Mouse (Mus musculus) limb, embryonic 15.5 days (tissue): Measurements from ENCODE around the gene Pskh1. TPM values are rescaled to one million over a fixed set of nuclear protein-coding genes. Genes with fewer than 3 reads are reported as not detected.
A peak's percentile ranks its signal among the peaks of the same experiment; 100 is the strongest.

ENCODE experiments used
- ATAC-seq: fragments of 200-750 bp; cut with Nextera tagmentation; 2 replicates; pipeline ENCODE4 v1.8.0; 2017; ENCODE audit warnings: low read depth, moderate TSS enrichment; ENCODE audit not compliant: insufficient number of reproducible peaks, low FRiP score, low TSS enrichment
- H3K27ac ChIP-seq: fragments of 300-500 bp; sonication (generic); 2 replicates; pipeline ENCODE4 v1.5.1; 2015; ENCODE audit warnings: moderate library complexity, mild to moderate bottlenecking, inconsistent platforms
- H3K27me3 ChIP-seq: fragments of 300-500 bp; sonication (generic); 2 replicates; pipeline ENCODE4 v1.6.1; 2015; ENCODE audit warnings: inconsistent platforms
- H3K36me3 ChIP-seq: fragments of 300-500 bp; sonication (generic); 2 replicates; pipeline ENCODE4 v1.6.1; 2015; ENCODE audit warnings: inconsistent platforms
- H3K4me1 ChIP-seq: fragments of 300-500 bp; sonication (generic); 2 replicates; pipeline ENCODE4 v1.6.1; 2015; ENCODE audit warnings: inconsistent platforms
- H3K4me2 ChIP-seq: fragments of 300-500 bp; sonication (generic); 2 replicates; pipeline ENCODE4 v1.6.1; 2015; ENCODE audit warnings: mild to moderate bottlenecking, inconsistent platforms
- H3K4me3 ChIP-seq: fragments of 300-500 bp; sonication (generic); 2 replicates; pipeline ENCODE4 v1.5.1; 2015; ENCODE audit warnings: mild to moderate bottlenecking, inconsistent platforms
- H3K9ac ChIP-seq: fragments of 300-500 bp; sonication (generic); 2 replicates; pipeline ENCODE4 v1.6.1; 2015; ENCODE audit warnings: inconsistent platforms
- H3K9me3 ChIP-seq: fragments of 300-500 bp; sonication (generic); 2 replicates; pipeline ENCODE4 v1.6.1; 2016; ENCODE audit warnings: inconsistent platforms
- WGBS: fragments of 180-500 bp; shearing (Covaris S2); methylation state at CpG from one replicate; pipeline ENCODE4 v1.1.7; 2015; 5-methylcytosine and 5-hydroxymethylcytosine counted together
- polyA plus RNA-seq: library from polyadenylated mRNA; unstranded; fragments of >200 nt; fragmentation: Nextera tagmentation; extraction: Ambion mirVana; gene quantifications from 2 replicates; pipeline ENCODE4 v1.2.1, GENCODE M21; 2015

The Pskh1 gene
- polyA plus RNA-seq, 1 experiment from 2014 or later: 36.1 TPM

DNA sequence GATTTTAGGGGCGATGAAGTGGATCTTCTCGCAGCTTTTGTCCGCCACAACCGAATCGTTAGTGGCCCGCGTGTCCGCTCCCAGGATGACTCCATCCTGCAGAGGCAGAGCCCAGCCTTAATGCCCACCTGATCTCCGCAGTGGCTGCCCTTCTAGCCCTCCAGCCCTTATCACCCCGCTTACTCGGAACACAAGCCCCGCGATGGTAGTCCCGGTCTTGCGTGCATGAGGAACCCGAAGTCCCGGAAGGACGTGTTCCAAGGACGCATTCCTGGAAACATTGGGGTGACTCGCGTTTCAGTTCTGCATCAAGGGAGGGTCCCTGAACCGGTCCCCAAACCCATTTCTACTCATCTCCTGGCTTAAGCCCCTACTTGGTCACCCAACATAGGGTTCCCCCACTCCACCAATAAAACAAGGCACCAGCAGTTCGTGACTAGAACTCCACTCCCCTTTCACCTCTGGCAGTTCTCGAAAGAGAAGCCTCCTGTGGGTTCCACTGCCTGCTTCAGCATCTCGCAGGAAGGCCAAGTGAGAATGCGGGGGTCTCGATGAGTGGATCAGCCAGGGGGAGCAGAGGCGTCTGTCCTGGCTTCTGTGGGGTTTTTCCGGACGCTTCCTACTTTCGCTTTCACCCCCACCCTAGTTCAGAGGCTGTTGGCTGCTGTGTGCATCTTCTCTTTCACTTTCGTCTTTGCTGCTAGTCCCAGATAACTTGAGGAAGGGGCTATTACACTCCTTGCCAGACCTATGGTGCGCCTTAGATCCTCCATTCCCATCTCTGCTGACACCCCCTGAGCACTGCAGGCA, 37.5 kb downstream of the Pskh1 start:
- no peak for ATAC-seq
- WGBS: under 1% methylated on average over 33 of the region's 33 CpGs
- peak overlapping the region; percentile 79 for H3K27ac ChIP-seq

GRCm38 (mm10) chr8:105938306-105938669, 38.0 kb downstream of the Pskh1 start, which contains the start of gene Psmb10:
Psmb10 (minus strand) TSS chr8:105938444.
- peak within 1 kb of the TSS; percentile 79 for H3K27ac ChIP-seq
- H3K4me2 ChIP-seq: peak within 1 kb of the TSS; percentile 93
- peaks cover 42% of the 10 kb centered on the region for H3K36me3 ChIP-seq
- no peaks in the 10 kb centered on the region for H3K9me3 ChIP-seq
- peak within 1 kb of the TSS; percentile 67 for H3K4me3 ChIP-seq
- no peaks in the 10 kb centered on the region for H3K27me3 ChIP-seq
- no peak for ATAC-seq
- peak within 1 kb of the TSS; percentile 65 for H3K9ac ChIP-seq
- peaks cover 25% of the 10 kb centered on the region for H3K4me1 ChIP-seq
- WGBS: 18% methylated on average over 4 of the region's 4 CpGs

More for the DNA sequence above, 37.5 kb downstream of the Pskh1 start:
- Histone ChIP-seq H3K36me3 (peaks cover 41% of the 10 kb centered on the region), H3K9me3 (no peaks in the 10 kb centered on the region), H3K4me3 (peak overlapping the region; percentile 67), H3K4me1 (peaks cover 25% of the 10 kb centered on the region), H3K4me2 (peak overlapping the region; percentile 93), H3K27me3 (no peaks in the 10 kb centered on the region), H3K9ac (peak overlapping the region; percentile 65)

GRCm38 (mm10) chr8:105942026-105942425, 41.8 kb downstream of the Pskh1 start:
- 90% methylated on average over 11 of the region's 11 CpGs for WGBS

DNA sequence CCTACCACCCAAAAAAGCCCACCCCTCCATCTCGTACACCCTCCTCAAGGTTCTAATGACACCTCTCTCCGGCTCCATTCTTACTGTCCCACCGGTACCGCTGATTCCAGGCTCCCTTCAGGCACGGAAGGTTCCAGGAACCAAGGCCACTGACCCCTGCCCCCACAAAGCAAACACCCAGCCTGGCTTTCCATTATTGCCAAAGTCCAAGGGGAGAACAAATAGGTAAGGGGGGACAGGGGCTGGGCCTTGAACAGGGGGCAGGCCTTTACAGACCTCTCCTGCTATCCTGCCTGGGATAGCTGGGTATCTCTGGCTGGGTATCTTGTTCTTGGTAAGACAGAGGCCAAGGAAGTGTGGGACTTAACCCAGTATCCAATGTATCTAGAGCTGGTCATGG, 42.3 kb downstream of the Pskh1 start:
- Histone ChIP-seq H3K36me3 (peaks cover 76% of the 10 kb centered on the region), H3K27ac (no peak overlapping the region), H3K4me1 (peaks cover 10% of the 10 kb centered on the region), H3K27me3 (no peaks in the 10 kb centered on the region), H3K4me3 (no peak overlapping the region), H3K9ac (no peak overlapping the region), H3K9me3 (no peaks in the 10 kb centered on the region), H3K4me2 (no peak overlapping the region)
- WGBS: 94% methylated on average over 5 of the region's 5 CpGs
- no peak for ATAC-seq

More at GRCm38 (mm10) chr8:105942026-105942425, 41.8 kb downstream of the Pskh1 start:
- Histone ChIP-seq H3K27me3 (no peaks in the 10 kb centered on the region), H3K36me3 (peaks cover 71% of the 10 kb centered on the region), H3K9ac (no peak overlapping the region), H3K27ac (no peak overlapping the region), H3K4me1 (peaks cover 10% of the 10 kb centered on the region), H3K4me2 (no peak overlapping the region), H3K9me3 (no peaks in the 10 kb centered on the region), H3K4me3 (no peak overlapping the region)
- ATAC-seq: no peak

- 84% methylated on average over 8 of the region's 8 CpGs for WGBS
- Histone ChIP-seq H3K27ac (no peak within 1 kb of the TSS), H3K36me3 (peaks cover 84% of the 10 kb centered on the region), H3K4me3 (no peak within 1 kb of the TSS), H3K9me3 (no peaks in the 10 kb centered on the region), H3K4me1 (peaks cover 5% of the 10 kb centered on the region; the same call in 1 of the 2 replicates), H3K9ac (no peak within 1 kb of the TSS), H3K4me2 (no peak within 1 kb of the TSS), H3K27me3 (no peaks in the 10 kb centered on the region)
- no peak for ATAC-seq
These were observed 43.1 kb downstream of the Pskh1 start, which contains the start of gene Lcat for GRCm38 (mm10) chr8:105943321-105943739. Lcat (minus strand) TSS chr8:105943382.

- H3K9ac ChIP-seq: no peak overlapping the region
- 64% methylated on average over 10 of the region's 10 CpGs for WGBS
- no peaks in the 10 kb centered on the region for H3K9me3 ChIP-seq
- H3K4me1 ChIP-seq: peaks cover 29% of the 10 kb centered on the region
- ATAC-seq: peak; percentile 12; the same call in 1 of the 2 replicates
- H3K27ac ChIP-seq: peak overlapping the region; percentile 33; the same call in 1 of the 2 replicates
- no peak overlapping the region for H3K4me3 ChIP-seq
- H3K27me3 ChIP-seq: no peaks in the 10 kb centered on the region
- no peak overlapping the region for H3K4me2 ChIP-seq
- H3K36me3 ChIP-seq: peaks cover 94% of the 10 kb centered on the region
These were observed 49.1 kb downstream of the Pskh1 start for GRCm38 (mm10) chr8:105949350-105949749.

GRCm38 (mm10) chr8:105951057-105951659, 50.9 kb downstream of the Pskh1 start:
- no peak overlapping the region; the same call in 1 of the 2 replicates for H3K9ac ChIP-seq
- ATAC-seq: peak; percentile 83
- H3K27ac ChIP-seq: peak overlapping the region; percentile 88

DNA sequence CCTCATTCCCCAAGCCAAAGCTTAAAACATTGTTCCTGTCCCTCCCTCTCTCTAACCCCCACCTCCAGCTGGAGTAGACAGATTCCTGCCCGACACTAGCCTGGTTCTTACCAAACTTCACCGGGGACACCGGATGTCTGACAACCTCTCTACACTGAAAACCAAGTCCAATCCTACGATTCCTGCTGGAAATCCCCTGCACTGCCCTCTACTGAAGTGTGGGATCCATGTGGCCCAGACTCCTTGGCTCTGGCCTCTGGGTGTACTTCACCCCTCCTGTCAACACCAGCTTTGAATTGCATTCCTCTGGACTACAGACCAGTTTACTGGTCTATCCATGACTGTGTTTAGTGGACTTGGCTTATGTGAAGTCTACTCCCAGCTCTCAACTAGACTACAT, 56.3 kb downstream of the Pskh1 start:
- no peak overlapping the region for H3K27ac ChIP-seq
- H3K9ac ChIP-seq: no peak overlapping the region
- peaks cover 77% of the 10 kb centered on the region for H3K36me3 ChIP-seq
- ATAC-seq: no peak
- no peaks in the 10 kb centered on the region for H3K9me3 ChIP-seq
- WGBS: 84% methylated on average over 4 of the region's 4 CpGs
- H3K4me1 ChIP-seq: peaks cover 23% of the 10 kb centered on the region
- H3K4me2 ChIP-seq: no peak overlapping the region
- H3K27me3 ChIP-seq: no peaks in the 10 kb centered on the region
- H3K4me3 ChIP-seq: no peak overlapping the region

More at GRCm38 (mm10) chr8:105951057-105951659, 50.9 kb downstream of the Pskh1 start:
- Histone ChIP-seq H3K4me1 (peaks cover 29% of the 10 kb centered on the region), H3K27me3 (no peaks in the 10 kb centered on the region), H3K4me2 (no peak overlapping the region), H3K4me3 (no peak overlapping the region), H3K9me3 (no peaks in the 10 kb centered on the region), H3K36me3 (peaks cover 90% of the 10 kb centered on the region)
- 25% methylated on average over 7 of the region's 7 CpGs for WGBS

DNA sequence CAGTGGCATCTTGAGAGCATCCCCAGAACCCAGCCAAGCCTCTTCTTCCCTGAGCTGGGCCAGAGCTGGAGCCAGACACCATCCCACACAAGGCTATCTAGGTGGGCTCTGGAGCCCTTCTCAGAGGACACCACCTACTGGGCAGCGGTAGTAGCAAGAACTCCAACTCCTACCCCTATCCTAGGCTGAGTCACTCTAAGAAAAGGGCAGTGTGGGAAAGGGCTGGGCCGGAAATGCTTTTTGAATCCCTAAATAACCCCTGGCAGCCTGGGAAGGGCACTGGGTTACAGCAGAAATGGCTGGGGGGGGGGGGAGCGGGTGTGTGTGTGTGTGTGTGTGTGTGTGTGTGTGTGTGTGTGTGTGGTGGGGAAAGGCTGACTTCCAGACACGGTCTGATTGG, 57.6 kb downstream of the Pskh1 start:
- H3K36me3 ChIP-seq: peaks cover 66% of the 10 kb centered on the region
- no peaks in the 10 kb centered on the region for H3K27me3 ChIP-seq
- peaks cover 29% of the 10 kb centered on the region for H3K4me1 ChIP-seq
- no peak overlapping the region for H3K4me3 ChIP-seq
- H3K9me3 ChIP-seq: no peaks in the 10 kb centered on the region
- no peak overlapping the region for H3K9ac ChIP-seq
- WGBS: 52% methylated on average over 3 of the region's 4 CpGs
- H3K27ac ChIP-seq: no peak overlapping the region
- no peak overlapping the region for H3K4me2 ChIP-seq
- no peak for ATAC-seq

- ATAC-seq: no peak
- Histone ChIP-seq H3K27me3 (no peaks in the 10 kb centered on the region), H3K36me3 (peaks cover 51% of the 10 kb centered on the region), H3K4me3 (no peak overlapping the region), H3K4me2 (no peak overlapping the region), H3K27ac (no peak overlapping the region), H3K4me1 (peaks cover 42% of the 10 kb centered on the region), H3K9me3 (no peaks in the 10 kb centered on the region), H3K9ac (no peak overlapping the region)
- 64% methylated on average over 7 of the region's 7 CpGs for WGBS
These were observed 59.1 kb downstream of the Pskh1 start for GRCm38 (mm10) chr8:105959350-105959749.

DNA sequence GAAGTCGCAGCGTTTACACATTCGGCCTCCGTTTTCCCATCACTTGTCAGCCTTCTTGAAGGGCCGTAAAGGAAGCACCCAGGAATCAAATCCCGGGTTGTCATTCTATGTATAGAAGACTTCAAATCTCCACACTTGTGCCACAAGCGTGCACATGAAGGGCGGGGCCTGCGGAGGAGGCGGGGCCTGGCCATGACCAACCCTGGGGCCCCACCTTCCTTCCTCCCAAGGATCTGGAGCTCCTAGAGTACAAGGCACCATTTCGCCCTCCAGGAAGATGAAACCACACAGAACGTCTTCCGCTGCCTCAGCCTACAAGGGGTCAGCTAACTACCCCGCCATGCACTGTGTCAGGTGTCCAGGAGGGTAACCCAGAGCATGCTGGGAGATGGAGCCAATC, 60.9 kb downstream of the Pskh1 start:
- ATAC-seq: no peak
- no peak overlapping the region for H3K4me2 ChIP-seq
- H3K9ac ChIP-seq: no peak overlapping the region
- peaks cover 38% of the 10 kb centered on the region for H3K36me3 ChIP-seq
- no peaks in the 10 kb centered on the region for H3K9me3 ChIP-seq
- no peaks in the 10 kb centered on the region for H3K27me3 ChIP-seq
- no peak overlapping the region for H3K27ac ChIP-seq
- H3K4me1 ChIP-seq: peaks cover 51% of the 10 kb centered on the region
- 77% methylated on average over 14 of the region's 14 CpGs for whole genome bisulfite sequencing
- no peak overlapping the region for H3K4me3 ChIP-seq

- Histone ChIP-seq H3K9ac (no peak overlapping the region), H3K4me3 (no peak overlapping the region), H3K4me1 (peaks cover 54% of the 10 kb centered on the region), H3K9me3 (no peaks in the 10 kb centered on the region), H3K27me3 (no peaks in the 10 kb centered on the region), H3K27ac (no peak overlapping the region), H3K4me2 (no peak overlapping the region), H3K36me3 (peaks cover 34% of the 10 kb centered on the region)
- ATAC-seq: no peak
- 87% methylated on average over 10 of the region's 10 CpGs for whole genome bisulfite sequencing
These were observed 61.3 kb downstream of the Pskh1 start for GRCm38 (mm10) chr8:105961536-105961935.
